Mouse (Mus musculus): Measurements from ENCODE around the gene Lgals8. TPM values are rescaled to one million over a fixed set of nuclear protein-coding genes. Genes with fewer than 3 reads are reported as not detected.
A peak's percentile ranks its signal among the peaks of the same experiment; 100 is the strongest.

Lgals8 gene
- polyA plus RNA-seq, 1 experiment from 2014 or later, result 28.4 TPM

DNA sequence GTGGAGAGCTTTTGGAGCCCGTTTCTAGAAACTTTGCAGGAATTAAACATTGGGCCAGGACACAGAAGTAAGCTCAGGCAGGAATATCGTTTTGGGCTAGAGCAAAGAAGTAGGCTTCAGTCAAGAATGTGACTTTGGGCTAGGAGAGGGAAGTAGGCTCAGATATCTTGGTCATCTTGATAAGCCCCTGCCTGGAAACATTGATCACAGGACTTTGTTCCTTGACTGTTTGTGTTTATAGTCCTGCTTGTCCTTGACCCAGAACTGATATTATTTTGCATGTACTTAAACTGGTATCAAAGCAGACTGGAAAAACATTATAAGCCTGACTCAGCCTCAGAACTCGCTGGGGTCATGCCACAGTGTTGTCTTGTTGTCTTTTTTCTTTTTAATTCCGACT, 2.1 kb downstream of the Lgals8 start:
- H3K9me3 ChIP-seq (ENCODE audit: low read length), result no peaks in the 10 kb centered on the region
- no peak for TF ChIP-seq CTCF (IDR thresholded peaks at IDR 0.05)
- H3K27me3 ChIP-seq (replicated peaks; ENCODE audit: insufficient read depth, low read length), result no peaks in the 10 kb centered on the region
- no peak overlapping the region for H3K9ac ChIP-seq (replicated peaks; ENCODE audit: low read depth)
- no peak overlapping the region for H3K4me2 ChIP-seq (replicated peaks; ENCODE audit: low read depth, low read length)
- no peaks in the 10 kb centered on the region for H3K4me1 ChIP-seq (ENCODE audit: insufficient read depth, low read depth, low read length)
- H3K27ac ChIP-seq (ENCODE audit: low read length), result no peak overlapping the region
- 62% methylated on average over 4 of the region's 4 CpGs for WGBS
- ATAC-seq (no peak), DNase-seq (ENCODE audit: low spot score) (no peak)
- no peak overlapping the region for H3K4me3 ChIP-seq (ENCODE audit: low read depth, low read length)
- no peaks in the 10 kb centered on the region for H3K36me3 ChIP-seq (ENCODE audit: insufficient read depth, low read length)

DNA sequence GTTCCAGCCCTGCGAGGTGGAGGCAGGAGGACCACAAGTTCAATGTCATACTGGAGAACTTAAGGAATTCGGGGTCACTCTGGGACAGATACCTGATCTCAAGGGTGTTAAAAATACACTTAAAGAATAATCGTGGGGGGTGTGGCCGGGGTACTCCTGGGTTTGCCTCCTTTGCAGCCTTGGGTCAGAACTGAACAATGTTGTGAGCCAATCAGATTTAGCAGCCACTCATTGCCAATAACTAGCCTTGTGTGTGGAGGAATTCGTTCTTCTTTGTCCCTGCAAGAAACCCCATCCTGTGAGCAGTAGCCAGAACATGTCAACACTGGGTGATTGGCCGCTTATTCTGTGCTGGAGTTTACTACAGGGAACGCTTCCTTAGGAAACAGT, 3.0 kb downstream of the Lgals8 start:
- peak overlapping the region; percentile 93; the same call in 1 of the 2 replicates for H3K27ac ChIP-seq (ENCODE audit: low read length)
- H3K9ac ChIP-seq (replicated peaks; ENCODE audit: low read depth), result peak overlapping the region; percentile 83; the same call in 1 of the 2 replicates
- WGBS, result under 1% methylated on average over 7 of the region's 7 CpGs
- DNase-seq (ENCODE audit: low spot score) (peak; percentile 40), ATAC-seq (peak; percentile 20)
- H3K27me3 ChIP-seq (replicated peaks; ENCODE audit: insufficient read depth, low read length), result no peaks in the 10 kb centered on the region
- peak overlapping the region; percentile 92 for H3K4me3 ChIP-seq (ENCODE audit: low read depth, low read length)
- H3K4me1 ChIP-seq (ENCODE audit: insufficient read depth, low read depth, low read length), result no peaks in the 10 kb centered on the region
- no peaks in the 10 kb centered on the region for H3K36me3 ChIP-seq (ENCODE audit: insufficient read depth, low read length)
- no peaks in the 10 kb centered on the region for H3K9me3 ChIP-seq (ENCODE audit: low read length)
- peak overlapping the region; percentile 74 for H3K4me2 ChIP-seq (replicated peaks; ENCODE audit: low read depth, low read length)
- no peak for TF ChIP-seq CTCF (IDR thresholded peaks at IDR 0.05)
- TF ChIP-seq EP300 (IDR thresholded peaks at IDR 0.05), result no peak

DNA sequence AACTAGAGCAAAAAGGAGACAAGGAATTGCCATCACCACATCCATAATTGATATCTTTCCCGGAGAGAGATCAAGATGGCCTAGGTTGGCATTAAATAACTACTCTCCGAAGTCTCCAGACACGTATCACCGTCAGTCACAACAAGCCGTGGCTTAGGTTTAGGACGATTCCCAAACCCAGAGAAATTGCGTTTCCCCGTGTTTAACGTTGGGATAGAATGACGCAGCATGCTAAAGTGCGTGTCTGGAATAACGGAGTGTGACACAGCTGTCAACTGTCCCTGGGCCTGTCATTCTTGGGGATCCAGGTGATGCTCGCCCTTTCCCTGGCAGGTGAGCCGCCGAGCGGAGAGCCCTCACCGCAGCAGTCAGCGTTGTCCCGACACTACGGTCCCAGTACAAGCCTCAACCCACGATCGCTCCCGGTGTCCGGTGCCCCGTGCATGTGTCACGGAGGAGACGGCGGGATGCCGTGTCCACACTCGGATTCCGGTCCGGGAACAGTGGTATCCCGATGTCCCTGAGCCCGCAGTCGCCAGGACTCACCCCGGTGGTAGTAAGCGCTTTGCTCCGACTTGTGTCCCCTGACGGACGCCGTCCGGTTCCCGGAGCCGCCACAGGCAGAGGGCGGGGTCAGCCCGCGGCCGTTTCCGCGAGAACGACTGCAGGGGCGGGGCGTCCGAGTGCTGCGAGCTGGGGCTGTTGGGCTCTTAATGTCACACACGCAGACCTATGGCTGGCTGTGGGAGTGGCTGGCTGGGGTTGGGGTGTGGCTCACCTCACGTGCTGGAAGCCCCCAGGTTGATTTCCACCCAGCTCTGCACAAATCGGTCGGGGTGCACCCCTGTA, 3.6 kb downstream of the Lgals8 start:
- Histone ChIP-seq H3K27me3 (replicated peaks; ENCODE audit: insufficient read depth, low read length) (no peaks in the 10 kb centered on the region), H3K9me3 (ENCODE audit: low read length) (no peaks in the 10 kb centered on the region), H3K36me3 (ENCODE audit: insufficient read depth, low read length) (no peaks in the 10 kb centered on the region), H3K27ac (ENCODE audit: low read length) (peak overlapping the region; percentile 93), H3K9ac (replicated peaks; ENCODE audit: low read depth) (peak overlapping the region; percentile 83), H3K4me2 (replicated peaks; ENCODE audit: low read depth, low read length) (peak overlapping the region; percentile 74), H3K4me1 (ENCODE audit: insufficient read depth, low read depth, low read length) (no peaks in the 10 kb centered on the region), H3K4me3 (ENCODE audit: low read depth, low read length) (peak overlapping the region; percentile 92)
- DNase-seq (ENCODE audit: low spot score), result peak; percentile 98
- peak; percentile 98 for ATAC-seq
- TF ChIP-seq EP300 (IDR thresholded peaks at IDR 0.05) (no peak), CTCF (IDR thresholded peaks at IDR 0.05) (peak; percentile 21; the same call in 1 of the 2 replicates)
- under 1% methylated on average over 59 of the region's 59 CpGs for WGBS

DNA sequence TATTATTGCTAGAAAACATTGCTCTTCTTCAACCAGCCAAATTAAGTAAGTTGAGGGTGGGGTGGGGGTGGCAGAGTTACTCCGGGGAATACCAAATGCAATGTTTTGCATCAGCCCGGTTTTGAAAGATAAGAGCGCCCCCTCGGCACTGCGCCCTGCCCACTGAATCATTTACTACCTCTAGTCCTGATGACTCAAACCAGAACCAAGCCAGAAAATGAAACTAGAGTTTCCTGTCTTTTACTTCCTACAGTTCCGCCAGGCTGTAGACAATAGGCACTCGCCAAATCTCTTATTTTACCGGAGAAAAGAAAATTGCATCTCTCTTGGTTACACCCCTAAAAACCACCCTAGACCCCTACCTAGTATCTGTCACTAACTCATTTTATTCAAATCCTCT, 4.3 kb downstream of the Lgals8 start:
- peak overlapping the region; percentile 74 for H3K4me2 ChIP-seq (replicated peaks; ENCODE audit: low read depth, low read length)
- peak overlapping the region; percentile 93 for H3K27ac ChIP-seq (ENCODE audit: low read length)
- no peaks in the 10 kb centered on the region for H3K9me3 ChIP-seq (ENCODE audit: low read length)
- DNase-seq (ENCODE audit: low spot score), result peak; percentile 86
- H3K36me3 ChIP-seq (ENCODE audit: insufficient read depth, low read length), result no peaks in the 10 kb centered on the region
- ATAC-seq, result peak; percentile 45
- H3K4me1 ChIP-seq (ENCODE audit: insufficient read depth, low read depth, low read length), result no peaks in the 10 kb centered on the region
- TF ChIP-seq CTCF (IDR thresholded peaks at IDR 0.05) (peak; percentile 43; the same call in 1 of the 2 replicates), EP300 (IDR thresholded peaks at IDR 0.05) (peak; percentile 11; the same call in 1 of the 2 replicates)
- H3K9ac ChIP-seq (replicated peaks; ENCODE audit: low read depth), result peak overlapping the region; percentile 83
- WGBS, result 2% methylated on average over 8 of the region's 8 CpGs
- H3K4me3 ChIP-seq (ENCODE audit: low read depth, low read length), result peak overlapping the region; percentile 92
- no peaks in the 10 kb centered on the region for H3K27me3 ChIP-seq (replicated peaks; ENCODE audit: insufficient read depth, low read length)

DNA sequence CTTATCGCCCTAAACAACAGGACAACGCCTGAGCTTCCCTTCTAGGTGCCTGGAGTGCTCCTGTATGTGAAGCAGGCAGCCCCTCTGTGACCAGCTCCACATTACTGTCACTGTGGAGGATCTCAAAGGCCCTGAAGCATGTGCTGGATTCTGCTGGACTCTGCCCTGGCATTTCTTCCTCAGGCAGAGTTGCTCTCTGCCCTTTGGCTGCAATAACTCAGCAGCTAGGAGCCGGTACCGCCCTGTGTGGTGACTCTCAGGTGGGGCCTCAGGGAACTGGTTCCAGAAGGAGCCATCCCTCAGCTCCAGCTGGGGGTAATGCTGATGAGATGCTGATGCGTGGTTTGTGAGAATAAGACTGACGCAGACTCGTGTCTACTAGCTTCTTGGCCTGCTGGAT, 8.0 kb downstream of the Lgals8 start:
- Histone ChIP-seq H3K9me3 (ENCODE audit: low read length) (no peaks in the 10 kb centered on the region), H3K9ac (replicated peaks; ENCODE audit: low read depth) (no peak overlapping the region), H3K4me3 (ENCODE audit: low read depth, low read length) (no peak overlapping the region), H3K4me2 (replicated peaks; ENCODE audit: low read depth, low read length) (no peak overlapping the region), H3K36me3 (ENCODE audit: insufficient read depth, low read length) (peaks cover 8% of the 10 kb centered on the region), H3K27ac (ENCODE audit: low read length) (no peak overlapping the region), H3K27me3 (replicated peaks; ENCODE audit: insufficient read depth, low read length) (no peaks in the 10 kb centered on the region), H3K4me1 (ENCODE audit: insufficient read depth, low read depth, low read length) (no peaks in the 10 kb centered on the region)
- no peak for DNase-seq (ENCODE audit: low spot score)
- ATAC-seq, result no peak
- WGBS, result 73% methylated on average over 7 of the region's 7 CpGs
- TF ChIP-seq EP300 (IDR thresholded peaks at IDR 0.05) (no peak), CTCF (IDR thresholded peaks at IDR 0.05) (no peak)

DNA sequence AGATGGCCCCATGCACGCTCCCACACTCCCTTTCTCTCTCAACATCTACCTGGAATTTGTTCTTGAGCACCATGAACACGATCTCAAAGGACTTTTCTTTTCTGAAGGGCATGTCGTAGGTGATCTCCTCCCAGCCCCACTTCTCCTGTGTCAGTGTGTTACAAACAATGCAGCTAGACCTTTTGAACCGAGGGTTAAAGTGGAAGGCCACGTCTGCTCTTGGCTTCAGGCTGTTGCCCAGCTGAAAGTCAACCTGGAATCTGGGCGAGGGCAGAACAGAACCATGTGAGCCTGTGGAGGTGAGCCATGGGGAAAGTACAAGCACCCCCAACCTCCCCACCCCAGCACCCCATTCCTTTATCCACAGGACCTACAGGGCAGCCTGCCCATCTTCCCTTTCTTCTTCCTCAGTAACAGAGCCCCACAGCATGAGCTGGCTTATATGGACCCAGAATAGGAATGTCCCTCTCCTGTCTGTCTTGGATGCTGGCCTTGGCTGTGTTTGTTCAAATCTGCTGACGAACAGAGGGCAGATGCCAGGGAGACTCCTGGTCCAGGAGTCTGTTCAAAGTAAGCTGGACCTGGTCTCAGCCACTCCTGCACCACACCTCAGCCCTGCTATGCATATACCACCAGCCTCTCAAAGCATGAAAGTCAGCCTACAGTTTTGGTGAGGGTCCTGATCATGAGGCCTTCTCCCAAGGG, 9.9 kb downstream of the Lgals8 start:
- H3K9me3 ChIP-seq (ENCODE audit: low read length), result no peaks in the 10 kb centered on the region
- no peak overlapping the region for H3K9ac ChIP-seq (replicated peaks; ENCODE audit: low read depth)
- H3K4me1 ChIP-seq (ENCODE audit: insufficient read depth, low read depth, low read length), result no peaks in the 10 kb centered on the region
- no peak overlapping the region for H3K4me3 ChIP-seq (ENCODE audit: low read depth, low read length)
- ATAC-seq (no peak), DNase-seq (ENCODE audit: low spot score) (no peak)
- no peak overlapping the region for H3K27ac ChIP-seq (ENCODE audit: low read length)
- H3K36me3 ChIP-seq (ENCODE audit: insufficient read depth, low read length), result peaks cover 16% of the 10 kb centered on the region
- no peak overlapping the region for H3K4me2 ChIP-seq (replicated peaks; ENCODE audit: low read depth, low read length)
- TF ChIP-seq EP300 (IDR thresholded peaks at IDR 0.05) (no peak), CTCF (IDR thresholded peaks at IDR 0.05) (no peak)
- 74% methylated on average over 7 of the region's 7 CpGs for WGBS
- no peaks in the 10 kb centered on the region for H3K27me3 ChIP-seq (replicated peaks; ENCODE audit: insufficient read depth, low read length)

Data from lung, postnatal 0 days (tissue).